Mouse (Mus musculus) MEL (cell line): ENCODE measurements around the gene Cend1. TPM values are rescaled to one million over a fixed set of nuclear protein-coding genes. Genes with fewer than 3 reads are reported as not detected.

Experiments used
- DNase-seq: peaks from one replicate; pipeline ENCODE4 v3.0.0; 2011; ENCODE audit warnings: low read depth, low spot score
- H3K27ac ChIP-seq: 2 replicates; pipeline ENCODE4 v1.5.1; 2012; ENCODE audit warnings: low read depth, mild to moderate bottlenecking, control low read depth, low read length, moderate library complexity; ENCODE audit not compliant: control insufficient read depth
- H3K27me3 ChIP-seq, 2 experiments: fragments of 150-350 bp in 1 of 2; sonication (generic) in 1 of 2; 2 replicates each; pipeline ENCODE4 v1.6.1; 2012; ENCODE audit warnings: low read length in 2 of 2, mild to moderate bottlenecking in 2 of 2, improper control_type of control experiment in 1 of 2, moderate library complexity in 1 of 2; ENCODE audit not compliant: insufficient read depth in 2 of 2, control insufficient read depth in 1 of 2
- H3K36me3 ChIP-seq, 2 experiments: 2 replicates each; pipeline ENCODE4 v1.6.1; 2012 to 2014; ENCODE audit warnings: low read length in 2 of 2, improper control_type of control experiment in 1 of 2, inconsistent platforms in 1 of 2, mild to moderate bottlenecking in 1 of 2; ENCODE audit not compliant: insufficient read depth in 2 of 2, control insufficient read depth in 1 of 2
- H3K4me1 ChIP-seq, 2 experiments: fragments of 150-350 bp in 1 of 2; sonication (generic) in 1 of 2; 2 replicates each; pipeline ENCODE4 v1.6.1; 2012; ENCODE audit warnings: low read length in 2 of 2, improper control_type of control experiment in 1 of 2, mild to moderate bottlenecking in 1 of 2; ENCODE audit not compliant: insufficient read depth in 2 of 2, control insufficient read depth in 1 of 2
- H3K4me3 ChIP-seq, 2 experiments: fragments of 150-350 bp in 1 of 2; sonication (generic) in 1 of 2; 2 replicates each; pipeline ENCODE4 v1.5.1; 2012; ENCODE audit warnings: low read depth in 2 of 2, low read length in 2 of 2, mild to moderate bottlenecking in 2 of 2, moderate library complexity in 2 of 2, control low read depth in 1 of 2, improper control_type of control experiment in 1 of 2; ENCODE audit not compliant: control insufficient read depth in 1 of 2, insufficient read depth in 1 of 2
- H3K79me2 ChIP-seq: 2 replicates; pipeline ENCODE4 v1.6.1; 2012; ENCODE audit warnings: mild to moderate bottlenecking, low read length, moderate library complexity; ENCODE audit not compliant: control insufficient read depth, poor library complexity, insufficient read depth
- H3K9ac ChIP-seq: 2 replicates; pipeline ENCODE4 v1.6.1; 2012; ENCODE audit warnings: low read depth, mild to moderate bottlenecking, control low read depth, low read length, moderate library complexity; ENCODE audit not compliant: control insufficient read depth, poor library complexity, severe bottlenecking
- H3K9me3 ChIP-seq: fragments of 150-350 bp; sonication (generic); replicated peaks from 2 replicates; pipeline ENCODE4 v1.6.1; 2012; ENCODE audit warnings: mild to moderate bottlenecking, low read length, improper control_type of control experiment, moderate library complexity; ENCODE audit not compliant: insufficient read depth
- BHLHE40 ChIP-seq: IDR thresholded peaks from 2 replicates; pipeline ENCODE4 v1.6.1; 2012; ENCODE audit warnings: low read depth, mild to moderate bottlenecking, inconsistent platforms, low read length, improper control_type of control experiment, borderline replicate concordance
- CHD2 ChIP-seq: IDR thresholded peaks from 2 replicates; pipeline ENCODE4 v1.6.1; 2011; ENCODE audit warnings: low read length, improper control_type of control experiment
- CTCF ChIP-seq, 3 experiments: IDR thresholded peaks in 2 of 3; conservative IDR thresholded peaks in 1 of 3; 2 replicates each; pipeline ENCODE4 v1.5.1; 2011 to 2012; ENCODE audit warnings: low read length in 3 of 3, low read depth in 2 of 3, mild to moderate bottlenecking in 2 of 3, improper control_type of control experiment in 1 of 3, inconsistent platforms in 1 of 3, mixed read lengths in 1 of 3, moderate library complexity in 1 of 3; ENCODE audit not compliant: control insufficient read depth in 1 of 3, insufficient read depth in 1 of 3, poor library complexity in 1 of 3, severe bottlenecking in 1 of 3
- E2F4 ChIP-seq: IDR thresholded peaks from 2 replicates; pipeline ENCODE4 v1.6.1; 2011; ENCODE audit warnings: low read depth, low read length, improper control_type of control experiment, borderline replicate concordance
- ETS1 ChIP-seq: IDR thresholded peaks from 2 replicates; pipeline ENCODE4 v1.6.1; 2012; ENCODE audit warnings: low read depth, mild to moderate bottlenecking, inconsistent platforms, low read length, improper control_type of control experiment, moderate library complexity
- GABPA ChIP-seq: IDR thresholded peaks from 2 replicates; pipeline ENCODE4 v1.6.1; 2012; ENCODE audit warnings: low read depth, mild to moderate bottlenecking, inconsistent platforms, low read length, improper control_type of control experiment, moderate library complexity
- HCFC1 ChIP-seq: IDR thresholded peaks from 2 replicates; pipeline ENCODE4 v1.6.1; 2012; ENCODE audit warnings: low read depth, mild to moderate bottlenecking, inconsistent platforms, low read length, improper control_type of control experiment, moderate library complexity
- JUND ChIP-seq: IDR thresholded peaks from 2 replicates; pipeline ENCODE4 v1.6.1; 2011; ENCODE audit warnings: low read depth, mild to moderate bottlenecking, improper control_type of control experiment, low read length
- KAT2A ChIP-seq: conservative IDR thresholded peaks from 2 replicates; pipeline ENCODE4 v1.6.1; 2012; ENCODE audit warnings: low read depth, low read length, improper control_type of control experiment, inconsistent platforms
- MAFK ChIP-seq: IDR thresholded peaks from 2 replicates; pipeline ENCODE4 v1.6.1; 2011; ENCODE audit warnings: low read depth, mild to moderate bottlenecking, low read length, improper control_type of control experiment, borderline replicate concordance
- MAZ ChIP-seq: IDR thresholded peaks from 2 replicates; pipeline ENCODE4 v1.6.1; 2012; ENCODE audit warnings: low read depth, mild to moderate bottlenecking, inconsistent platforms, low read length, improper control_type of control experiment
- MEF2A ChIP-seq: IDR thresholded peaks from 2 replicates; pipeline ENCODE4 v1.6.1; 2014; ENCODE audit warnings: low read depth, mild to moderate bottlenecking, inconsistent platforms, low read length, improper control_type of control experiment; ENCODE audit not compliant: poor library complexity, insufficient replicate concordance, severe bottlenecking; ENCODE audit errors: extremely low read depth
- MXI1 ChIP-seq: IDR thresholded peaks from 2 replicates; pipeline ENCODE4 v1.6.1; 2011; ENCODE audit warnings: mild to moderate bottlenecking, low read depth, low read length, improper control_type of control experiment
- MYB ChIP-seq: IDR thresholded peaks from 2 replicates; pipeline ENCODE4 v1.6.1; 2011; ENCODE audit warnings: mild to moderate bottlenecking, low read depth, low read length, improper control_type of control experiment
- NELFE ChIP-seq: IDR thresholded peaks from 2 replicates; pipeline ENCODE4 v1.6.1; 2011; ENCODE audit warnings: low read depth, low read length, improper control_type of control experiment
- NRF1 ChIP-seq: IDR thresholded peaks from 2 replicates; pipeline ENCODE4 v1.6.1; 2014; ENCODE audit warnings: low read depth, mild to moderate bottlenecking, inconsistent platforms, low read length, improper control_type of control experiment, moderate library complexity; ENCODE audit not compliant: poor library complexity, insufficient read depth, severe bottlenecking
- POLR2AphosphoS2 ChIP-seq: IDR thresholded peaks from 2 replicates; pipeline ENCODE4 v1.6.1; 2011; ENCODE audit warnings: low read length, improper control_type of control experiment
- RAD21 ChIP-seq: IDR thresholded peaks from 2 replicates; pipeline ENCODE4 v1.6.1; 2011; ENCODE audit warnings: mild to moderate bottlenecking, low read depth, low read length, improper control_type of control experiment
- SIN3A ChIP-seq: IDR thresholded peaks from 2 replicates; pipeline ENCODE4 v1.6.1; 2012; ENCODE audit warnings: low read length, improper control_type of control experiment, inconsistent platforms
- SMC3 ChIP-seq: IDR thresholded peaks from 2 replicates; pipeline ENCODE4 v1.6.1; 2011; ENCODE audit warnings: low read depth, low read length, improper control_type of control experiment
- TAL1 ChIP-seq: IDR thresholded peaks from 2 replicates; pipeline ENCODE4 v1.6.1; 2012; ENCODE audit warnings: mild to moderate bottlenecking, inconsistent platforms, low read length, moderate library complexity, mixed read lengths
- TBP ChIP-seq: IDR thresholded peaks from 2 replicates; pipeline ENCODE4 v1.8.0; 2011; ENCODE audit warnings: low read depth, low read length, improper control_type of control experiment
- TCF12 ChIP-seq: IDR thresholded peaks from 2 replicates; pipeline ENCODE4 v1.6.1; 2014; ENCODE audit warnings: low read depth, mild to moderate bottlenecking, inconsistent platforms, low read length, improper control_type of control experiment, moderate library complexity
- UBTF ChIP-seq: IDR thresholded peaks from 2 replicates; pipeline ENCODE4 v1.6.1; 2012; ENCODE audit warnings: low read depth, mild to moderate bottlenecking, inconsistent platforms, low read length, improper control_type of control experiment, moderate library complexity, borderline replicate concordance; ENCODE audit not compliant: insufficient read depth
- USF2 ChIP-seq, 2 experiments: IDR thresholded peaks; 2 replicates each; pipeline ENCODE4 v1.6.1; 2011 to 2012; ENCODE audit warnings: improper control_type of control experiment in 2 of 2, low read length in 2 of 2, borderline replicate concordance in 1 of 2, inconsistent platforms in 1 of 2, low read depth in 1 of 2, mild to moderate bottlenecking in 1 of 2; ENCODE audit not compliant: insufficient read depth in 1 of 2
- ZC3H11A ChIP-seq: IDR thresholded peaks from 2 replicates; pipeline ENCODE4 v1.6.1; 2012; ENCODE audit warnings: low read depth, mild to moderate bottlenecking, inconsistent platforms, low read length, improper control_type of control experiment
- ZNF384 ChIP-seq: IDR thresholded peaks from 2 replicates; pipeline ENCODE4 v1.6.1; 2012; ENCODE audit warnings: low read depth, mild to moderate bottlenecking, inconsistent platforms, low read length, improper control_type of control experiment
- polyA plus RNA-seq, 2 experiments: library from polyadenylated mRNA; stranded (reverse) in 1 of 2; unstranded in 1 of 2; fragments of >175 nt in 1 of 2; fragments of >200 nt in 1 of 2; gene quantifications; 2 replicates each; pipeline versions ENCODE4 v1.2.1 to v1.2.4; 2012; ENCODE audit warnings: low replicate concordance in 2 of 2, low read depth in 1 of 2; ENCODE audit not compliant: insufficient read length in 2 of 2, insufficient read depth in 1 of 2, missing spikeins in 1 of 2
- total RNA-seq: library from RNA; depleted of rRNA; stranded (reverse); fragments of 300-350 nt; gene quantifications from 2 replicates; pipeline ENCODE4 v1.2.3, GENCODE M21; 2012

Cend1 gene
- total and polyA plus RNA-seq, 3 experiments: not detected

DNA sequence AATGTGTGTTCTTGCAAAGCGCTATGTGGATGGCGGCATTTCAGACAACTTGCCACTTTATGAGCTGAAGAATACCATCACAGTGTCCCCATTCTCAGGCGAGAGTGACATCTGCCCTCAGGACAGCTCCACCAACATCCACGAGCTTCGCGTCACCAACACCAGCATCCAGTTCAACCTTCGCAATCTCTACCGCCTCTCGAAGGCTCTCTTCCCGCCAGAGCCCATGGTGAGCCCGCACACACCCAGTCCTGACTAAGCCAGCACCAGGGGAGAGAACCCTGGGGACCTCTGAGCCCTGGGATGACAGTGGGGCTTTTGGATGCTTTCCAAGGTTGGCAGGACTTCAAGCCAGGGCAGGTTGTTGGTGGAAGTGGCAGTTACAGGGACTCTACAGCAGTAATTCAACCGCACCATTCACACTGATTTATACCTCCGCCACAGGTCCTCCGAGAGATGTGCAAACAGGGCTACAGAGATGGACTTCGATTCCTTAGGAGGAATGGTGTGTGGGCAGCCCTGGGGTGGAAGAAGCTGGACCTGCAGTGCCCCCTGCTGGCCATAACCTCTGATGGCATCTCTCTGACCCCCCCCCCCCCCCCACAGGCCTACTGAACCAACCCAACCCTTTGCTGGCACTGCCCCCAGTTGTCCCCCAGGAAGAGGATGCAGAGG lies 28.8 kb upstream of the Cend1 start:
- Histone ChIP-seq H3K4me1 (peaks cover 0 to 6% of the 10 kb centered on the region in 2 experiments; a peak in 1 of 4 replicates), H3K27ac (no peak overlapping the region), H3K4me3 (no peak overlapping the region), H3K79me2 (no peaks in the 10 kb centered on the region; the same call in 1 of the 2 replicates), H3K36me3 (no peaks in the 10 kb centered on the region), H3K9me3 (no peaks in the 10 kb centered on the region), H3K9ac (no peak overlapping the region), H3K27me3 (no peaks in the 10 kb centered on the region)
- no peak for TF ChIP-seq E2F4
- TF ChIP-seq HCFC1: no peak
- 0 out of 2 replicates have a peak, but pooled peaks have one; percentile 2 for TF ChIP-seq ZC3H11A
- peak; percentile 38 for TF ChIP-seq SMC3
- TF ChIP-seq NELFE: no peak
- no peak for TF ChIP-seq TCF12
- TF ChIP-seq ETS1: no peak
- no peak for TF ChIP-seq MAFK
- TF ChIP-seq CTCF (IDR thresholded peaks at IDR 0.05 in 2 of 3, conservative IDR thresholded peaks at IDR 0.05 in 1 of 3; ENCODE audit: control insufficient read depth in 1 of 3, insufficient read depth in 1 of 3, low read depth in 2 of 3, low read length in 3 of 3, poor library complexity in 1 of 3, severe bottlenecking in 1 of 3): peak; percentile 55 to 86 (median 63); a peak in 5 of 6 replicates
- no peak for TF ChIP-seq JUND
- TF ChIP-seq SIN3A: no peak
- no peak for TF ChIP-seq MEF2A
- no peak for TF ChIP-seq GABPA
- TF ChIP-seq USF2 (IDR thresholded peaks at IDR 0.05; ENCODE audit: borderline replicate concordance in 1 of 2, insufficient read depth in 1 of 2, low read depth in 1 of 2, low read length in 2 of 2): no peak
- TF ChIP-seq RAD21: peak; percentile 53
- DNase-seq: peak; percentile 53

DNA sequence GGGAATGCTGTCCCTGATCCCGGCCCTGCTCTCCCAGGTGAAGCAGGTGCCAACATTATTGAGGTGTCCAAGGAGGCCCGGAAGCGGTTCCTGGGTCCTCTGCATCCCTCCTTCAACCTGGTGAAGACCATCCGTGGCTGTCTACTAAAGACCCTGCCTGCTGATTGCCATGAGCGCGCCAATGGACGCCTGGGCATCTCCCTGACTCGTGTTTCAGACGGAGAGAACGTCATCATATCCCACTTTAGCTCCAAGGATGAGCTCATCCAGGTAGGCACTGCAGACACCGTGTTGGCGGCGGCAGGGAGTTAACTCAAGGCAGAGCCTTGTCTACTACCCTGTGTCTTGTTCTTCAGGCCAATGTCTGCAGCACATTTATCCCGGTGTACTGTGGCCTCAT lies 27.9 kb upstream of the Cend1 start:
- no peak for DNase-seq
- Histone ChIP-seq H3K36me3 (no peaks in the 10 kb centered on the region), H3K4me3 (no peak overlapping the region), H3K4me1 (peaks cover 0 to 6% of the 10 kb centered on the region in 2 experiments; a peak in 1 of 4 replicates), H3K9me3 (no peaks in the 10 kb centered on the region), H3K79me2 (no peaks in the 10 kb centered on the region; the same call in 1 of the 2 replicates), H3K9ac (no peak overlapping the region), H3K27me3 (no peaks in the 10 kb centered on the region), H3K27ac (no peak overlapping the region)
- TF ChIP-seq MYB (no peak), NRF1 (no peak), POLR2AphosphoS2 (no peak), NELFE (no peak), ZC3H11A (no peak), HCFC1 (no peak), CHD2 (no peak), MAFK (no peak), UBTF (no peak), BHLHE40 (no peak), TAL1 (no peak), RAD21 (no peak), KAT2A (no peak), TBP (no peak), MXI1 (no peak), TCF12 (no peak), MAZ (no peak), USF2 (IDR thresholded peaks at IDR 0.05; ENCODE audit: borderline replicate concordance in 1 of 2, insufficient read depth in 1 of 2, low read depth in 1 of 2, low read length in 2 of 2) (no peak), ZNF384 (no peak)
